Mouse (Mus musculus): ENCODE measurements around the gene Abr. TPM values are rescaled to one million over a fixed set of nuclear protein-coding genes. Genes with fewer than 3 reads are reported as not detected.

Gene Abr
- polyA plus RNA-seq, 1 experiment from 2014 or later, result 44.9 TPM

GRCm38 (mm10) chr11:76614246-76614645 is 7.9 kb downstream of the Abr start:
- no peaks in the 10 kb centered on the region; the same call in 1 of the 2 replicates for H3K4me1 ChIP-seq (ENCODE audit: control insufficient read depth, insufficient read depth, low read length)
- no peak overlapping the region for H3K4me2 ChIP-seq (ENCODE audit: low read depth)
- ATAC-seq (ENCODE audit: insufficient read depth, low FRiP score, low TSS enrichment) (no peak), DNase-seq (ENCODE audit: low spot score) (no peak)
- H3K27me3 ChIP-seq (ENCODE audit: control insufficient read depth, insufficient read depth, low read length), result no peaks in the 10 kb centered on the region
- H3K36me3 ChIP-seq (ENCODE audit: control insufficient read depth, insufficient read depth, low read length), result no peaks in the 10 kb centered on the region
- H3K4me3 ChIP-seq (ENCODE audit: low read depth, low read length), result no peak overlapping the region
- no peak overlapping the region for H3K9ac ChIP-seq (ENCODE audit: low read length)
- H3K9me3 ChIP-seq (ENCODE audit: control insufficient read depth, low read length), result no peaks in the 10 kb centered on the region
- WGBS, result 56% methylated on average over 2 of the region's 2 CpGs
- H3K27ac ChIP-seq (ENCODE audit: low read depth, low read length), result no peak overlapping the region

DNA sequence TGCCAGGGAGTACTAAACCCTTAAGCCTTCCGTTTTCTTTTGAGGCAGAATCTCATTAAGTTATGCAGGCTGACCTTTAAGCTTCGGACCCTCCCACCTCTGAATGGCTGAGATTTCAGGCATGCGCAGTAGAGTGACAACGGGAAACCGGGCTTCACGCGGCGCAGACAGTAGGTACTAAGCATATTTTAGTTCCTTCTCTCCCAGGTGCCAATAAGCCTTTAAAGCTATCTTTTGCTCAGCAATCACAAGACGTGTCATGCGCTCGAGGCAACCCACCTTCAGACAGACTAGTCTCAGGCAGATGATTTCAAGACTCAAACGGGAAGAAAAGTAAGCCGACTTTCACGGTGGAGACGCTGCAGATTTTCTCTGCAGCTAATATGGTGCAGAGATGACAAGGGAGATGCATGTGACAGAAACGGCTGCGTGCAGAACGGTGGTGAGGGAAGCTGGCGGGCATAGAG is 9.4 kb downstream of the Abr start:
- no peak for ATAC-seq (ENCODE audit: insufficient read depth, low FRiP score, low TSS enrichment)
- no peaks in the 10 kb centered on the region for H3K9me3 ChIP-seq (ENCODE audit: control insufficient read depth, low read length)
- under 1% methylated on average over 19 of the region's 19 CpGs for WGBS

GRCm38 (mm10) chr11:76610948-76611347 is 11.2 kb downstream of the Abr start:
- Histone ChIP-seq H3K4me3 (ENCODE audit: low read depth, low read length) (no peak overlapping the region), H3K4me1 (ENCODE audit: control insufficient read depth, insufficient read depth, low read length) (no peaks in the 10 kb centered on the region; the same call in 1 of the 2 replicates), H3K9me3 (ENCODE audit: control insufficient read depth, low read length) (no peaks in the 10 kb centered on the region), H3K27me3 (ENCODE audit: control insufficient read depth, insufficient read depth, low read length) (no peaks in the 10 kb centered on the region), H3K27ac (ENCODE audit: low read depth, low read length) (no peak overlapping the region), H3K36me3 (ENCODE audit: control insufficient read depth, insufficient read depth, low read length) (no peaks in the 10 kb centered on the region), H3K9ac (ENCODE audit: low read length) (no peak overlapping the region), H3K4me2 (ENCODE audit: low read depth) (no peak overlapping the region)
- ATAC-seq (ENCODE audit: insufficient read depth, low FRiP score, low TSS enrichment), result no peak
- DNase-seq (ENCODE audit: low spot score), result no peak

More for the DNA sequence above, 9.4 kb downstream of the Abr start:
- Histone ChIP-seq H3K4me1 (ENCODE audit: control insufficient read depth, insufficient read depth, low read length) (no peaks in the 10 kb centered on the region; the same call in 1 of the 2 replicates), H3K36me3 (ENCODE audit: control insufficient read depth, insufficient read depth, low read length) (no peaks in the 10 kb centered on the region), H3K4me3 (ENCODE audit: low read depth, low read length) (peak overlapping the region; percentile 36), H3K4me2 (ENCODE audit: low read depth) (peak overlapping the region; percentile 84), H3K27me3 (ENCODE audit: control insufficient read depth, insufficient read depth, low read length) (no peaks in the 10 kb centered on the region), H3K27ac (ENCODE audit: low read depth, low read length) (no peak overlapping the region; the same call in 1 of the 2 replicates), H3K9ac (ENCODE audit: low read length) (peak overlapping the region; percentile 44)
- DNase-seq (ENCODE audit: low spot score), result peak; percentile 69

GRCm38 (mm10) chr11:76606521-76606920 is 15.6 kb downstream of the Abr start:
- no peak overlapping the region for H3K27ac ChIP-seq (ENCODE audit: low read depth, low read length)
- WGBS, result 43% methylated on average over 9 of the region's 9 CpGs
- H3K36me3 ChIP-seq (ENCODE audit: control insufficient read depth, insufficient read depth, low read length), result no peaks in the 10 kb centered on the region

DNA sequence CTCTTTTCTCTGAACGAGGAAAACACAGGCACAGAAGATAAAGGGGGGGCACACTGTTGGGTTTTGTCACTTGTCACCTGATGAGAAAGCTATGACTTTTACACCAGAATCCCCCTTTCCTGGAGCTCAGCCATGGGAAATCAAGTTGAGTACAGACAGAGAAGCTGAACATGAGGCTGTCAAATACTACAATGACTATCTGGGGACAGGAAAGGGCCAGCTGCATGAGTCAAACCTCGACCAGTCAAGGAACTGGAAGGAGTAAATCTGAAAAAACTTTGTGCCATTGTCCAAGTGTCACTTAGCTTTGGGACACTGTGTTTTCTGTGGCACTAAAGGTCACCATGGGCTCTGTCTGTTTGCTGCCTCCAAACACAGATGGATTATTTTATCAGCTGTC is 22.9 kb downstream of the Abr start:
- ATAC-seq (ENCODE audit: insufficient read depth, low FRiP score, low TSS enrichment) (no peak), DNase-seq (ENCODE audit: low spot score) (no peak)
- 33% methylated on average over 2 of the region's 2 CpGs for WGBS

More at GRCm38 (mm10) chr11:76606521-76606920, 15.6 kb downstream of the Abr start:
- Histone ChIP-seq H3K9ac (ENCODE audit: low read length) (no peak overlapping the region), H3K9me3 (ENCODE audit: control insufficient read depth, low read length) (no peaks in the 10 kb centered on the region), H3K27me3 (ENCODE audit: control insufficient read depth, insufficient read depth, low read length) (no peaks in the 10 kb centered on the region), H3K4me2 (ENCODE audit: low read depth) (no peak overlapping the region), H3K4me1 (ENCODE audit: control insufficient read depth, insufficient read depth, low read length) (no peaks in the 10 kb centered on the region), H3K4me3 (ENCODE audit: low read depth, low read length) (no peak overlapping the region)
- ATAC-seq (ENCODE audit: insufficient read depth, low FRiP score, low TSS enrichment), result no peak
- no peak for DNase-seq (ENCODE audit: low spot score)

GRCm38 (mm10) chr11:76598757-76599156 is 23.4 kb downstream of the Abr start:
- Histone ChIP-seq H3K36me3 (ENCODE audit: control insufficient read depth, insufficient read depth, low read length) (no peaks in the 10 kb centered on the region), H3K9ac (ENCODE audit: low read length) (no peak overlapping the region), H3K27ac (ENCODE audit: low read depth, low read length) (no peak overlapping the region), H3K9me3 (ENCODE audit: control insufficient read depth, low read length) (no peaks in the 10 kb centered on the region), H3K4me1 (ENCODE audit: control insufficient read depth, insufficient read depth, low read length) (no peaks in the 10 kb centered on the region), H3K4me3 (ENCODE audit: low read depth, low read length) (no peak overlapping the region), H3K27me3 (ENCODE audit: control insufficient read depth, insufficient read depth, low read length) (no peaks in the 10 kb centered on the region), H3K4me2 (ENCODE audit: low read depth) (no peak overlapping the region)
- WGBS, result 66% methylated on average over 5 of the region's 5 CpGs
- ATAC-seq (ENCODE audit: insufficient read depth, low FRiP score, low TSS enrichment) (no peak), DNase-seq (ENCODE audit: low spot score) (no peak)

More for the DNA sequence above, 22.9 kb downstream of the Abr start:
- Histone ChIP-seq H3K27me3 (ENCODE audit: control insufficient read depth, insufficient read depth, low read length) (no peaks in the 10 kb centered on the region), H3K4me1 (ENCODE audit: control insufficient read depth, insufficient read depth, low read length) (no peaks in the 10 kb centered on the region), H3K4me2 (ENCODE audit: low read depth) (no peak overlapping the region), H3K4me3 (ENCODE audit: low read depth, low read length) (no peak overlapping the region), H3K27ac (ENCODE audit: low read depth, low read length) (no peak overlapping the region), H3K36me3 (ENCODE audit: control insufficient read depth, insufficient read depth, low read length) (no peaks in the 10 kb centered on the region), H3K9me3 (ENCODE audit: control insufficient read depth, low read length) (no peaks in the 10 kb centered on the region), H3K9ac (ENCODE audit: low read length) (no peak overlapping the region)

GRCm38 (mm10) chr11:76593620-76594326 is 28.3 kb downstream of the Abr start:
- no peak for ATAC-seq (ENCODE audit: insufficient read depth, low FRiP score, low TSS enrichment)
- no peak for DNase-seq (ENCODE audit: low spot score)
- Histone ChIP-seq H3K9me3 (ENCODE audit: control insufficient read depth, low read length) (no peaks in the 10 kb centered on the region), H3K4me2 (ENCODE audit: low read depth) (no peak overlapping the region), H3K36me3 (ENCODE audit: control insufficient read depth, insufficient read depth, low read length) (no peaks in the 10 kb centered on the region), H3K4me3 (ENCODE audit: low read depth, low read length) (no peak overlapping the region), H3K27ac (ENCODE audit: low read depth, low read length) (no peak overlapping the region), H3K4me1 (ENCODE audit: control insufficient read depth, insufficient read depth, low read length) (no peaks in the 10 kb centered on the region), H3K27me3 (ENCODE audit: control insufficient read depth, insufficient read depth, low read length) (no peaks in the 10 kb centered on the region), H3K9ac (ENCODE audit: low read length) (no peak overlapping the region)
- WGBS, result 74% methylated on average over 4 of the region's 4 CpGs

- 91% methylated on average over 5 of the region's 5 CpGs for WGBS
- H3K27ac ChIP-seq (ENCODE audit: low read depth, low read length), result no peak overlapping the region
- H3K9me3 ChIP-seq (ENCODE audit: control insufficient read depth, low read length), result no peaks in the 10 kb centered on the region
- no peak for ATAC-seq (ENCODE audit: insufficient read depth, low FRiP score, low TSS enrichment)
- H3K4me3 ChIP-seq (ENCODE audit: low read depth, low read length), result no peak overlapping the region
- no peak for DNase-seq (ENCODE audit: low spot score)
- no peak overlapping the region for H3K9ac ChIP-seq (ENCODE audit: low read length)
- no peaks in the 10 kb centered on the region for H3K36me3 ChIP-seq (ENCODE audit: control insufficient read depth, insufficient read depth, low read length)
- no peak overlapping the region for H3K4me2 ChIP-seq (ENCODE audit: low read depth)
- H3K4me1 ChIP-seq (ENCODE audit: control insufficient read depth, insufficient read depth, low read length), result no peaks in the 10 kb centered on the region; the same call in 1 of the 2 replicates
- no peaks in the 10 kb centered on the region for H3K27me3 ChIP-seq (ENCODE audit: control insufficient read depth, insufficient read depth, low read length)
These were observed 32.4 kb downstream of the Abr start for GRCm38 (mm10) chr11:76589746-76590145.
